15 mouse cellular contexts compared by ENCODE assay signal in the genomic region with DNA sequence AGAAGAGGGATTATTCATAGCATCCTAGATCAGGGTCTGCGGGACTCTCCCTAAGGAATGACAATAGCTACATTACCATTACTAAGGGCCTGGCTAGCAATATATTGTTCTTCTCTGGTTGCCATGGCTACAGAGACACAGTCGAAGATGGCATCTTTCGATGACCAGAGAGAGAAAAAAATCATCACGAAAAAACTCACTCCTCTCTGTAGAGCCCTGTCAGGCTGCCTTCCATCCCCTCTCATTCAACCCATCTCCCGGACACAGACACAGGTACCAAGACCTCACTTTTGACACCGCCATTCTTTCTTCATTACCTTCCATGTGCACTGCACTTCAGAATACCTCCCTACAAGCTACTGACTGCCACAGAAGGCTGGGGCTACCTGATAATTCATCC. TPM values are rescaled to one million over a fixed set of nuclear protein-coding genes. Genes with fewer than 3 reads are reported as not detected.
DNase-seq lines count a peak whose midpoint lies in the region; ATAC-seq lines count a peak whose summit lies in the region.
"Had no signal": no experiment of that assay in that cellular context is flagged by ENCODE, and none has a peak within 500 bp of the region (broad histone marks: within the 10 kb centered on the region; RNA-seq: fewer than 3 reads in every experiment).

No protein-coding gene starts in this region.

- no peaks in the 10 kb centered on the region for H3K27me3 ChIP-seq in neural tube, embryonic 12.5 days (replicated peaks)
- H3K27me3 ChIP-seq in forebrain, embryonic 16.5 days (replicated peaks; ENCODE audit: control insufficient read depth, insufficient read depth, low read length): no peaks in the 10 kb centered on the region
- no peaks in the 10 kb centered on the region for H3K27me3 ChIP-seq in midbrain, embryonic 12.5 days
- H3K27me3 ChIP-seq: lung, embryonic 15.5 days had no signal

- intact Hi-C loops in gastrocnemius, postnatal 36 days (cut with DNase I): loop anchor here (5.0 kb wide), 1 partner anchor 156 kb away; no protein-coding TSS in a partner anchor

- no peak overlapping the region for H3K4me2 ChIP-seq in neural tube, embryonic 12.5 days (replicated peaks)
- H3K4me2 ChIP-seq in forebrain, embryonic 16.5 days (ENCODE audit: low read length): no peak overlapping the region
- H3K4me2 ChIP-seq in midbrain, embryonic 12.5 days (replicated peaks): 0 out of 2 replicates have a peak overlapping the region, but pooled peaks have one; percentile 21
- H3K4me2 ChIP-seq: lung, embryonic 15.5 days had no signal

- H3K9ac ChIP-seq in neural tube, embryonic 12.5 days: no peak overlapping the region
- H3K9ac ChIP-seq in forebrain, embryonic 16.5 days (replicated peaks; ENCODE audit: low read depth, low read length): no peak overlapping the region
- no peak overlapping the region for H3K9ac ChIP-seq in midbrain, embryonic 12.5 days (replicated peaks)
- H3K9ac ChIP-seq: lung, embryonic 15.5 days had no signal

- 25% methylated on average over 6 of the region's 6 CpGs for WGBS in neural tube, embryonic 12.5 days
- 32% methylated on average over 6 of the region's 6 CpGs for WGBS in forebrain, embryonic 16.5 days
- WGBS in midbrain, embryonic 12.5 days: 22% methylated on average over 6 of the region's 6 CpGs

- H3K4me3 ChIP-seq in neural tube, embryonic 12.5 days: no peak overlapping the region
- H3K4me3 ChIP-seq in forebrain, embryonic 16.5 days (replicated peaks; ENCODE audit: low read length): no peak overlapping the region
- no peak overlapping the region for H3K4me3 ChIP-seq in midbrain, embryonic 12.5 days
- H3K4me3 ChIP-seq: gastrocnemius, adult 2 months; lung, embryonic 15.5 days had no signal

- H3K4me1 ChIP-seq in neural tube, embryonic 12.5 days: no peaks in the 10 kb centered on the region
- 0 out of 2 replicates have a peak, but pooled peaks cover 2% of the 10 kb centered on the region for H3K4me1 ChIP-seq in forebrain, embryonic 16.5 days (replicated peaks; ENCODE audit: control insufficient read depth, insufficient read depth, low read length)
- H3K4me1 ChIP-seq in midbrain, embryonic 12.5 days: 0 out of 2 replicates have a peak, but pooled peaks cover 7% of the 10 kb centered on the region

- no peak for DNase-seq in neural tube, embryonic 10.5 days (ENCODE audit: extremely low spot score, low spot score)
- DNase-seq in gastrocnemius, postnatal 36 days: no peak
- no peak for DNase-seq in layer of hippocampus, adult 11-12 months (ENCODE audit: low spot score)
- DNase-seq in right cerebral cortex, postnatal 14 days: no peak
- no peak for DNase-seq in adrenal gland, adult (ENCODE audit: inconsistent age in 2 of 2, low spot score in 1 of 2)
- DNase-seq: gastrocnemius, adult 2 months; kidney, adult 11 months; layer of hippocampus, postnatal 36 days; right cerebral cortex, postnatal 4 days; thymus, adult 18-20 months had no signal

- H3K36me3 ChIP-seq in neural tube, embryonic 12.5 days: no peaks in the 10 kb centered on the region
- H3K36me3 ChIP-seq in forebrain, embryonic 16.5 days (ENCODE audit: control insufficient read depth, insufficient read depth): no peaks in the 10 kb centered on the region
- H3K36me3 ChIP-seq in midbrain, embryonic 12.5 days: no peaks in the 10 kb centered on the region
- H3K36me3 ChIP-seq: lung, embryonic 15.5 days had no signal

- H3K9me3 ChIP-seq in neural tube, embryonic 12.5 days: no peaks in the 10 kb centered on the region
- no peaks in the 10 kb centered on the region for H3K9me3 ChIP-seq in forebrain, embryonic 16.5 days (ENCODE audit: control insufficient read depth, low read length)
- H3K9me3 ChIP-seq in midbrain, embryonic 12.5 days: no peaks in the 10 kb centered on the region
- H3K9me3 ChIP-seq: lung, embryonic 15.5 days had no signal

- ATAC-seq in neural tube, embryonic 12.5 days (ENCODE audit: low FRiP score, low read depth): peak; percentile 63
- peak; percentile 37 for ATAC-seq in forebrain, embryonic 16.5 days
- ATAC-seq in midbrain, embryonic 12.5 days (ENCODE audit: low FRiP score, low read depth): peak; percentile 68

- H3K27ac ChIP-seq in neural tube, embryonic 12.5 days: no peak overlapping the region
- no peak overlapping the region for H3K27ac ChIP-seq in forebrain, embryonic 16.5 days (ENCODE audit: low read length)
- peak overlapping the region; percentile 52 for H3K27ac ChIP-seq in midbrain, embryonic 12.5 days (replicated peaks)
- H3K27ac ChIP-seq: gastrocnemius, adult 2 months; lung, embryonic 15.5 days had no signal

RNA-seq across cellular contexts. Expression of gene Arxes2, which starts 30.5 kb away (rescaled TPM):
- 141 and 145 TPM in 2 replicates for polyA plus RNA-seq in neural tube, embryonic 12.5 days (2016; fragmentation: Nextera tagmentation; extraction: Ambion mirVana)
- polyA plus RNA-seq in forebrain, embryonic 16.5 days (2015; fragmentation: Nextera tagmentation; extraction: Ambion mirVana): 170 and 205 TPM in 2 replicates
- 151 and 155 TPM in 2 replicates for polyA plus RNA-seq in midbrain, embryonic 12.5 days (2016; fragmentation: Nextera tagmentation; extraction: Ambion mirVana)
- total RNA-seq in gastrocnemius, postnatal 36 days (2021): 1 to 10 TPM in 1 of 2 experiments, under 1 TPM in 1; 0.33 to 1.0 TPM
- polyA plus RNA-seq: liver, adult 2 months had no signal
